Mouse (Mus musculus) T-cell, adult 2 months (primary cell): Measurements from ENCODE around the gene Rundc3a.
A peak's percentile ranks its signal among the peaks of the same experiment; 100 is the strongest.
"Not testable (repeated sequence)": the region's sequence is repeated elsewhere in the genome, so short reads cannot be mapped to it uniquely, and the experiment has no call there.

Experiments used
- DNase-seq: peaks from one replicate; pipeline ENCODE4 v3.0.0; 2022; ENCODE audit warnings: low spot score

Rundc3a gene

GRCm38 (mm10) chr11:102408888-102409794 is 15.9 kb downstream of the Rundc3a start:
- DNase-seq, result no peak

- DNase-seq, result no peak
These were observed 16.7 kb downstream of the Rundc3a start for GRCm38 (mm10) chr11:102409795-102410330.

GRCm38 (mm10) chr11:102410345-102410744 is 17.1 kb downstream of the Rundc3a start:
- not testable (repeated sequence) for DNase-seq

GRCm38 (mm10) chr11:102411061-102411460 is 17.9 kb downstream of the Rundc3a start:
- no peak for DNase-seq

- peak; percentile 82 for DNase-seq
These were observed 18.5 kb downstream of the Rundc3a start for GRCm38 (mm10) chr11:102411704-102412103.

GRCm38 (mm10) chr11:102413059-102413458 is 19.9 kb downstream of the Rundc3a start:
- no peak for DNase-seq

GRCm38 (mm10) chr11:102415034-102415802 is 22.0 kb downstream of the Rundc3a start:
- no peak for DNase-seq

GRCm38 (mm10) chr11:102417160-102417559 is 24.0 kb downstream of the Rundc3a start:
- no peak for DNase-seq

GRCm38 (mm10) chr11:102418887-102419286 is 25.7 kb downstream of the Rundc3a start:
- no peak for DNase-seq

- DNase-seq, result no peak
These were observed 28.4 kb downstream of the Rundc3a start for GRCm38 (mm10) chr11:102421559-102421958.

GRCm38 (mm10) chr11:102424666-102425065 is 31.5 kb downstream of the Rundc3a start:
- DNase-seq, result no peak

GRCm38 (mm10) chr11:102425555-102426316 is 32.5 kb downstream of the Rundc3a start:
- DNase-seq, result no peak

- DNase-seq, result no peak
These were observed 35.9 kb downstream of the Rundc3a start for GRCm38 (mm10) chr11:102428981-102429540.

- DNase-seq, result no peak
These were observed 36.3 kb downstream of the Rundc3a start for GRCm38 (mm10) chr11:102429551-102429950.

- DNase-seq, result peak; percentile 60
These were observed 37.2 kb downstream of the Rundc3a start, which contains the start of gene Grn for GRCm38 (mm10) chr11:102430121-102431017. Gene Grn, plus strand, starts transcription at chr11:102430315.

- peak; percentile 70 for DNase-seq
These were observed 37.9 kb downstream of the Rundc3a start for GRCm38 (mm10) chr11:102431018-102431645.

- DNase-seq, result no peak
These were observed 38.5 kb downstream of the Rundc3a start for GRCm38 (mm10) chr11:102431728-102432114.

- peak; percentile 32 for DNase-seq
These were observed 39.1 kb downstream of the Rundc3a start for GRCm38 (mm10) chr11:102432115-102432843.

- DNase-seq, result no peak
These were observed 39.7 kb downstream of the Rundc3a start for GRCm38 (mm10) chr11:102432896-102433295.
